Mouse (Mus musculus) embryonic stem cell, embryonic (primary cell): ENCODE measurements around the gene Zfp944.
"Not testable (repeated sequence)": the region's sequence is repeated elsewhere in the genome, so short reads cannot be mapped to it uniquely, and the experiment has no call there.

Source experiments
- CTCF ChIA-PET, 4 experiments: fragments of 300-600 bp in 2 of 4; fragments of 350-600 bp in 2 of 4; sonication (Branson Sonifier 250); formaldehyde crosslinking; loops; one replicate each; lab custom pipeline; 2022; ENCODE audit warnings: inconsistent platforms in 2 of 4; lab: Charles Lee
- POLR2A ChIA-PET, 4 experiments: fragments of 300-600 bp in 2 of 4; fragments of 350-600 bp in 2 of 4; sonication (Branson Sonifier 250); formaldehyde crosslinking; loops; one replicate each; lab custom pipeline; 2022; ENCODE audit warnings: antibody characterized with exemption in 4 of 4, inconsistent platforms in 1 of 4; lab: Charles Lee

Zfp944 gene

DNA sequence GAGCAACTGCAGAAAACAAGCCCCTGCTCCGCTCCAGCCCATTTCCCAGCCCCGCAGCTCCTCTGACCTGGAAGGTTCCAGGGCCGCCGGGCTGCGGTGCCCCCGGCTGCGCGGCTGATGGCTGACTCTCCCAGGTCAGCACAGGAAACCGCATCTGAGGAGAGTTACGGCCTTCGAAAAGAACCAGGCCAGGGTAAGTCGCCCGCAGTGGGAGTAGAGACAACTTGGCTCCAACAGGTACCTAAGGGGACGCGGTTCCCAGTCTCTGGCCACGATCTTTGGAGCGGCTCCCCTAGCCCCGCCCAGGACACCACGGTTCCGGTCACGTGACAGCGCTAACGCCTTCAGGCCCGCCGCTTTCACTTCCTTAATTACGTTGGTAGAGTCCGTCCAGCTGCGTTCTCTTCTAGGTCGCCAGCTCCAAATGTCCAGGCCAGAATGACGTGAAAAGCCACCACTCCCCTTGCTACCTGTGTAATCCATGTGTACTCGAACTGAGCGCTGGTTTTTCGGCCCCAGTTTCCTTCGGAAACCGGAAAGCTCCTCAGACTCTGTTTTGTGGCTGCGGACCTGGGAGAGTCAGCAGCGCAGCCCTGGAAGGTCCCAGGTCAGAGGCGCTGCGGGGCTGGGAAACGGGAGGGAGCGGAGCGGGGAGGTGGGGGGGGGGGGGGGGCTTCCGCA is at the start of gene Zfp944, which contains the start of gene Zfp758:
Gene Zfp944, minus strand, starts transcription at position 300 of the 681 bp plus-strand sequence.
Gene Zfp758, plus strand, starts transcription at position 353 of the 681 bp plus-strand sequence.
- CTCF ChIA-PET: not testable (repeated sequence)
- POLR2A ChIA-PET: interaction anchor here in 2 of 4 experiments (0.6 to 2.4 kb wide), 7 partner anchors 8 to 399 kb away, joined by 3 to 8 read pairs (median 3); partner anchors contain the start of genes CT030661.1 (in 1 of the 2) and Zfp946 (in 1 of the 2)

DNA sequence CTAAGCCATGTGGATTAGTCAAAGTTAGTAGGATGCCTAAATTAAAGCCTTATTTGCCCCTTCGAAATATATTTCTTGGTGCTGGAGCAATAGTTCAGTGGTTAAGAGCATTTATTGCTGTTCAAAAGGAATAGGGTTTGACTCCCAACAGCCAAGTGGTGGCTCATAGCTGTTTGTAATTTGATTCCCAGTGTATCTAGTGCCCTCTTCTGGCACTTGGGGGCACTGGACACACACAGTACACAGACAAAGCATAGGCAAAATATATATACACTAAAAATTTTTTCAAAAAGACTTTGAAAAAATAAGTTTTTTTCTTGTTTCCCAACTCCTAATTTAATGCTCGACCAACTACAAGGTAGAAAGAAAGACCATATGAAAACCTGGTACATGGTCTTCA is 49.6 kb upstream of the Zfp944 start:
- ChIA-PET POLR2A (no interaction called here), CTCF (interaction anchor here (0.5 to 1.4 kb wide), 9 partner anchors 32 to 360 kb away, joined by 3 to 10 read pairs (median 3); partner anchors contain the start of gene Zfp994 (in 1 of the 4))

DNA sequence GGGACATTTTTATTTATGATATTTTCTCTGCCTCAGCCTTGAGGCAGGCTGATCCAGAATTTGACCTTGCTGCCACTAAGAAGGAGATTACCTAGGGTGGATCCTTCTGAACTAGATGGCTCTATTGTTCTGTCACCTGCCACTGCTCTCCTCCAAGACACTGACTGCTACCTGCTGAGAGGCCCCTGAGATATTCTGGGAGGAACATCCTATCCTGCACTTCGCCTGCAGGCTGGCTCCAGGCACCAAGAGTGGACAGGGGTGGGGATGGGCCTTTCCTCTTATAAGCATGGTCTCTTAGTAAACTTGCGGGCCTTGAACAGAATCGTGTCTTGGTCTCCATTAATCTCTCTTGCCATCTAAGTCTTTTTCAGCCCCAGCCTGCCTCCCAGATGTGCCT is 2.7 kb upstream of the Zfp944 start:
- ChIA-PET CTCF (no interaction called here), POLR2A (no interaction called here)

DNA sequence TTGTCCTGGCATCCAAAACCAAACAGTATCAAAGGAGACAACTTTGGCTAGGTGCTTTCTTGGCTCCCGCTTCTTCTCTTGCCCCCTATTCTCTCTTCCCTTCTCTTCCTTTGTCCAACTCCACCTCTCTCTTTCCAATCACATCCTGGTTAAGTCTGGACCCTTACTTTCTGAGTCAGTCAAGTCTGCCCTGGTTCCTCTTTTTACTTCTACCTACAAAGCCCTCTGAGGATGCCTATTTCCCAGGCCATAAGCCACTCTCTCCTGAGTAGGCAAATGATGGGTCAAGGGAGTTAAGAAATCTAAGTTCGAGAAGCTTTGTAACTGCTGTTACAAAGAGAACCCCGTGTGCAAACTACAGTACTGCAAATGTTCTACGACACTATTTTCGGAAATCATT is 628 bp downstream of the Zfp944 start:
- CTCF ChIA-PET: no interaction called here
- POLR2A ChIA-PET: interaction anchor here in 1 of 4 experiments (1.0 to 2.4 kb wide), 4 partner anchors 9 to 63 kb away, joined by 3 to 8 read pairs (median 4); partner anchors contain the start of genes CT030661.1 and Zfp946

DNA sequence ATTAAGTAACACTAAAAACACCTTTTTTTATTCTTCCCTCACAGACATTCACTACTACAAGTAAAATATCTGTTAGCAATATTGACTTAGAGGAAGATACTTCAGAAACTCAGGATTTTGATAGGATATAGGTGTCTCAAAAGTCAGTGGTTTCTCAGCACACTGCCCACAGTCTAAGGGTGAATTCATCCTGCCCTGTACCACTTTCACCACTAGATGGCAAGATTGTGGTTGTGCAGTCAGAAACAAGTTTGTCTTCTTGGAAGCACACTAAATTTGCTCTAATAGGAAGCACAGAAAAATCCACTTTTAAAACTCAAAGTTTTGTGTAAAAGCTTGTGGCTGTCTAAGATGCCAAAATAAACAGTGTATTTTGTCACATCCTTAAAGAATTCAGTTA is 8.4 kb downstream of the Zfp944 start:
- POLR2A ChIA-PET: interaction anchor here in 1 of 4 experiments (0.8 kb wide), 1 partner anchor 17 kb away, joined by 3 read pairs; no protein-coding TSS in a partner anchor
- CTCF ChIA-PET: interaction anchor here in 2 of 4 experiments (1.4 kb wide), 2 partner anchors 58 kb away, joined by 3 to 10 read pairs; no protein-coding TSS in a partner anchor

DNA sequence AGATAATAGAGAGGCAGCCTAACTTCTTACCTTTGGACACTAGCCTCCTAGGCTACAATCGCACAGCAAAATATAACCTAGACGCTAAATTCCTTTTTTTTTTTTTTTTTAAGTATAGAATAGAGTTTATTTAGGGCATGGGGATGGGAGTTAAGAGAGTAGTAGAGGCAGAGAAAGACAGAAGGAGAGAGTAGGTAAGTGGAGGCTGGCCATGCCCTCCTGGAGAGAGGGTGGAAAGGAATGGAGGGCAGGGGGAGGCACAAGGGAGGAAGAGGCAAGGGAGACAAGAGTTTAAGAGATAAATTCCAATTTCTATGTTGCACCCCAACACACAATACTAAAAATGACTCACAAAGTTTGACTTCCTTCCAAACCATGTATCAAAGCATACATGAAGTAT is 46.0 kb downstream of the Zfp944 start:
- POLR2A ChIA-PET: interaction anchor here in 3 of 4 experiments (0.9 to 2.2 kb wide), 8 partner anchors 17 to 582 kb away, joined by 3 to 53 read pairs (median 6); partner anchors contain the start of genes Zfp994 (in 3 of the 3), Zfp758 (in 1 of the 3) and Zfp944 (in 1 of the 3)
- CTCF ChIA-PET: interaction anchor here in 2 of 4 experiments (1.2 to 1.5 kb wide), 2 partner anchors 90 kb away, joined by 3 to 16 read pairs; partner anchors contain the start of gene Zfp994 (in 2 of the 2)

DNA sequence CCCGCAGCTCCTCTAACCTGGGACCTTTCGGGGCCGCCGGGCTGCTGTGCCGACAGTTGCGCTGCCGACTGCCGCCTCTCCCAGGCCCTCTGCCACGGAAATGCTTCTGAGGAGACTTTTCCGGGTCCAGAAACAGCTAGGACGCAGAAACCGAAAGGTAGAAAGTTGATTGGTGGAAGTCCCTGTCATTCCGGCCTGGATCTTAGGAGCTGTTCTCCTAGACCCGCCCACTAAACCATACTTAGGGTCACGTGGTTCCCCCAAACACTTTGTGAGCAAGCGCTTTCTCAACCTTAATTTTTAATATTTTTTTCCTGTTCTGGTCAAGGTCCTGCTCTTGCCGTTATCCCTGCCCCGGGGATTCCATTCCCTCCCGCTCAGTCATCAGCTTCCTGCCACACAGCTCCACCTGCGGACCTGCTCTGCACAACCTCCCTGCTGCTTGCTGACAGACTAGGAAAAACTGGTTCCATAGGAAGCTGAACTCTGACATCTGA is 46.4 kb downstream of the Zfp944 start, which contains the start of gene CT030661.1:
Gene CT030661.1, minus strand, starts transcription at position 108 of the 497 bp plus-strand sequence.
- POLR2A ChIA-PET: interaction anchor here in 3 of 4 experiments (0.9 to 2.2 kb wide), 8 partner anchors 18 to 581 kb away, joined by 3 to 53 read pairs (median 6); partner anchors contain the start of genes Zfp994 (in 3 of the 3), Zfp758 (in 1 of the 3) and Zfp944 (in 1 of the 3)
- CTCF ChIA-PET: interaction anchor here in 2 of 4 experiments (1.2 to 1.5 kb wide), 2 partner anchors 89 kb away, joined by 3 to 16 read pairs; partner anchors contain the start of gene Zfp994 (in 2 of the 2)

DNA sequence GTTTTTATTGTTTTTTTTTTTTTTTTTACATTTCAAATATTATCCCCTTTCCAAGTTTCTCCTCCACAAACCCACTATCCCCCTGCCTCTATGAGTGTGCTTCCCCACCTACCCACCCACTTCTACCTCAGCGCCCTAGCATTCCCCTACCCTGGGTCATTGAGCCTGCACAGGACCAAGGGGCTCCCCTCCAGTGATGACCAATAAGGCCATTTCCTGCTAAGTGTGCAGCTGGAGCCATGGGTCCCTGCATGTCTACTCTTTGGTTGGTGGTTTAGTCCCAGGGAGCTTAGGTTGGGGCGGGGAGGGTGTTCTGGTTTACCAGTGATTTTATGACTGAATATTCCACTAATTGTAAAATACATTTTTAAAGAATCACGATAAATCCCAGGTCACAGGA is 47.0 kb downstream of the Zfp944 start:
- CTCF ChIA-PET: interaction anchor here in 2 of 4 experiments (1.2 to 1.5 kb wide), 2 partner anchors 89 kb away, joined by 3 to 16 read pairs; partner anchors contain the start of gene Zfp994 (in 2 of the 2)
- POLR2A ChIA-PET: interaction anchor here in 3 of 4 experiments (0.7 to 2.2 kb wide), 9 partner anchors 18 to 581 kb away, joined by 3 to 53 read pairs (median 6); partner anchors contain the start of genes Zfp994 (in 3 of the 3), Zfp758 (in 1 of the 3) and Zfp944 (in 1 of the 3)
